Mouse (Mus musculus) lung, embryonic 14.5 days (tissue): Measurements from ENCODE around the gene Xrcc6. TPM values are rescaled to one million over a fixed set of nuclear protein-coding genes. Genes with fewer than 3 reads are reported as not detected.

Source experiments
- ATAC-seq: fragments of 200-750 bp; cut with Nextera tagmentation; 2 replicates; pipeline ENCODE4 v1.8.0; 2017; ENCODE audit warnings: mild to moderate bottlenecking, moderate TSS enrichment, moderate library complexity; ENCODE audit not compliant: insufficient read depth
- DNase-seq: peaks from one replicate; pipeline ENCODE4 v3.0.0-alpha.2; 2015
- H3K27ac ChIP-seq: fragments of 300-500 bp; sonication (generic); 2 replicates; pipeline ENCODE4 v1.5.1; 2014; ENCODE audit warnings: low read depth, mild to moderate bottlenecking, moderate library complexity
- H3K27me3 ChIP-seq: fragments of 300-500 bp; sonication (generic); 2 replicates; pipeline ENCODE4 v1.6.1; 2014; ENCODE audit warnings: low read length, control low read depth; ENCODE audit not compliant: insufficient read depth
- H3K36me3 ChIP-seq: fragments of 300-500 bp; sonication (generic); 2 replicates; pipeline ENCODE4 v1.6.1; 2014; ENCODE audit warnings: control low read depth; ENCODE audit not compliant: insufficient read depth
- H3K4me1 ChIP-seq: fragments of 300-500 bp; sonication (generic); 2 replicates; pipeline ENCODE4 v1.6.1; 2014; ENCODE audit warnings: antibody characterized with exemption, control low read depth; ENCODE audit not compliant: insufficient read depth
- H3K4me2 ChIP-seq: fragments of 300-500 bp; sonication (generic); 2 replicates; pipeline ENCODE4 v1.6.1; 2014; ENCODE audit warnings: mild to moderate bottlenecking
- H3K4me3 ChIP-seq: fragments of 300-500 bp; sonication (generic); 2 replicates; pipeline ENCODE4 v1.5.1; 2014; ENCODE audit warnings: low read depth, low read length
- H3K9ac ChIP-seq: fragments of 300-500 bp; sonication (generic); 2 replicates; pipeline ENCODE4 v1.6.1; 2014
- H3K9me3 ChIP-seq: fragments of 300-500 bp; sonication (generic); 2 replicates; pipeline ENCODE4 v1.6.1; 2016; ENCODE audit warnings: low read depth, low read length, control low read depth
- CTCF ChIP-seq: IDR thresholded peaks from 2 replicates; pipeline ENCODE4 v1.5.1; 2016; ENCODE audit warnings: antibody characterized with exemption, low read depth
- WGBS: fragments of 180-500 bp; shearing (Covaris S2); extraction: QIAGEN DNeasy Blood & Tissue Kit; methylation state at CpG from one replicate; pipeline ENCODE4 v1.1.7; 2014; 5-methylcytosine and 5-hydroxymethylcytosine counted together
- polyA plus RNA-seq: library from polyadenylated mRNA; unstranded; fragments of >200 nt; fragmentation: Nextera tagmentation; extraction: Ambion mirVana; gene quantifications from 2 replicates; pipeline ENCODE4 v1.2.1, GENCODE M21; 2014

The Xrcc6 gene
- polyA plus RNA-seq, 1 experiment from 2014 or later, result 93.1 TPM

DNA sequence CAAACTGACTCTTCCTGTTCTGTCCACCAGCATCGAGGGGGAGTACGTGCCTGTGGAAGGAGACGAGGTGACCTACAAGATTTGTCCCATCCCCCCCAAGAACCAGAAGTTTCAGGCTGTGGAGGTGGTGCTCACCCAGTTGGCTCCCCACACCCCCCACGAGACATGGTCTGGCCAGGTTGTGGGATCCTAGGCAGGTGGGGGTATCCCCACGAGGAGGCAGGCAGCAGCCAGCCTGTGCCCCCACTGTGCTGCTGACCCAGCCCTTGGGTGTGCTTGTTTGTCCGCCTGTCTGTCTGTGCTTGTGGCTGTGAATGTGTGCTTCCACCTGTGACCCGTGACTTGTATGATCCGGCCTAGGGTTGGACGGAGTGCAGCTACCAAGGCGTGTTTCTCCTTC lies 38.6 kb upstream of the Xrcc6 start:
- ATAC-seq (no peak), DNase-seq (no peak)
- H3K4me2 ChIP-seq, result no peak overlapping the region
- no peak overlapping the region for H3K27ac ChIP-seq
- H3K27me3 ChIP-seq, result no peaks in the 10 kb centered on the region
- WGBS, result 72% methylated on average over 10 of the region's 10 CpGs
- no peaks in the 10 kb centered on the region for H3K4me1 ChIP-seq
- H3K36me3 ChIP-seq, result peaks cover 14% of the 10 kb centered on the region; the same call in 1 of the 2 replicates
- no peak overlapping the region for H3K4me3 ChIP-seq
- no peak for TF ChIP-seq CTCF
- H3K9me3 ChIP-seq, result no peaks in the 10 kb centered on the region
- H3K9ac ChIP-seq, result no peak overlapping the region

DNA sequence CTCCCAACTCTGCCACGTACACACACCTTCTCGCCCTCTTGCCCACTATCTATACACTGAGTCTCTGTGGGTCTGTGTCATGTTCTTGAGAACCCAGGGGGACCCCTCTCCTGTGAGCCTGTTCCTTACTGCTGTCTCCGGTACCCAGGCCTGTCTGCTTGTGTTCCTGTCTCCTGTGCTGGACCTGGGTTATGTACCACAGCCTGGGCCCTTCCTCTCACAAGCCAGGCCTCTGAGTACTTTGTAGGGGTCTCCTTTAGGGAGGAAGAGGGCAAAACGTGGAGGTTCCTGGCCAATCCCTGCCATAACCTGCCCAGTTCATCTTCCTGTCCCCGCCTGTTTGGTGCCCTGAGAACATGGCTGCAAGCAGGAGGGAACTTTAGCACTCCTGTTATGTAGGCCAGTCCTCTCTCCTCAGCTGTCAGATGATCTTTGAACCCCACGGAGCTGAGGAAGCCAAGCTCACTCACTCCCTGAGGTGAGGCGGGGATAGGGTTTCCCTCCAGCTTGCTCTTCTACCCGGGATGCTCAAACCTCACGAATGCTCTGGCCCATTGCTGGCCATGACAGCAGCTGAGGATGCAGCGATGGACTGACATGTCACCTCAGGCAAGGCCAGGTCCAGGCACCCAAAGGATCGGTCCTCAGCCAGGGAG lies 38.0 kb upstream of the Xrcc6 start:
- WGBS, result 66% methylated on average over 11 of the region's 11 CpGs
- TF ChIP-seq CTCF, result no peak
- no peak for DNase-seq

DNA sequence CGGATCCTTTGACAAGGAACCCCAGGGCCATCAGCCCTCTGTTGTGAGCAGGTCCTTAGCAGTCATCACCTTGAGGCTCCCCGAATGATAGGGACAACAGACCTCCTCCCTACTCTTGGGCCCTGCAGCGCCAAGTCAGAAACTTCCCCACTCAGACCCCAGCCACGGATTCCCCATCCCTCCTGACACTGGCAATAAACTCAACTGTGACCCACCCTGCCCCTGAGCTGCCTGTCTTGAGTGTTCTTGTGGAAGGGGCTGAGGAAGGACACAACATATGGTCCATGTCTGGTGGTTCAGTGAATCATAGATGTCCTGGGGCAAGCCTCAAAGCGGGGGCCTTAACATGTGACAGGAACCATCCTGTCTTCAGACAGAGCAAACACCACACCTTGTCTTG lies 36.9 kb upstream of the Xrcc6 start:
- no peak for DNase-seq
- Histone ChIP-seq H3K9me3 (no peaks in the 10 kb centered on the region), H3K4me1 (no peaks in the 10 kb centered on the region), H3K9ac (no peak overlapping the region), H3K4me2 (no peak overlapping the region), H3K27me3 (no peaks in the 10 kb centered on the region), H3K4me3 (no peak overlapping the region), H3K36me3 (peaks cover 29% of the 10 kb centered on the region; the same call in 1 of the 2 replicates), H3K27ac (no peak overlapping the region)
- 75% methylated on average over 5 of the region's 5 CpGs for WGBS
- ATAC-seq, result no peak
- no peak for TF ChIP-seq CTCF

More for the DNA sequence above, 38.0 kb upstream of the Xrcc6 start:
- no peak for ATAC-seq
- Histone ChIP-seq H3K9me3 (no peaks in the 10 kb centered on the region), H3K9ac (no peak overlapping the region), H3K4me2 (no peak overlapping the region), H3K4me1 (no peaks in the 10 kb centered on the region), H3K4me3 (no peak overlapping the region), H3K27ac (no peak overlapping the region), H3K36me3 (peaks cover 19% of the 10 kb centered on the region; the same call in 1 of the 2 replicates), H3K27me3 (no peaks in the 10 kb centered on the region)

DNA sequence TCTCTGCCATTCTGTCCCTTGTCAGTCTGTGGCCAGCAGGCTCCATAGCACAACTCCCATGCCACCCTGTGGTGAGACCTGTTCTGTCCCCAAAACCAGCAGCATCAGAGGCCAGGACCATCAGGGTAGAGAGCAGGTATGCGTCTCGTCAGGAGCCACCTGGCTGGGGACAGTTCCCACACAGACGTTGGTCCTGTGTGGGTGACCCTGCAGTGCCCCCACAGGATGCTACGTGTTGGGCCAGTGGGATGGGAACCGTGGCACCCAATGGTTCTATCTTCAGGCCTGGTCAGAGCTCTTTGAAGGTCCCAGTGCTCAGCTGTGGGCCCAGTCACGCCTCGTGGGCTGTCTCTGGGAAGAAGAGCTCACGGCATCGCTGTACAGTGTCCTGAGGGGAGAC lies 36.5 kb upstream of the Xrcc6 start:
- H3K9me3 ChIP-seq, result no peaks in the 10 kb centered on the region
- H3K36me3 ChIP-seq, result peaks cover 30% of the 10 kb centered on the region; the same call in 1 of the 2 replicates
- no peaks in the 10 kb centered on the region for H3K4me1 ChIP-seq
- no peak overlapping the region for H3K4me2 ChIP-seq
- ATAC-seq (no peak), DNase-seq (no peak)
- no peak for TF ChIP-seq CTCF
- WGBS, result 78% methylated on average over 9 of the region's 9 CpGs
- no peak overlapping the region for H3K9ac ChIP-seq
- no peaks in the 10 kb centered on the region for H3K27me3 ChIP-seq
- no peak overlapping the region for H3K4me3 ChIP-seq
- no peak overlapping the region for H3K27ac ChIP-seq

DNA sequence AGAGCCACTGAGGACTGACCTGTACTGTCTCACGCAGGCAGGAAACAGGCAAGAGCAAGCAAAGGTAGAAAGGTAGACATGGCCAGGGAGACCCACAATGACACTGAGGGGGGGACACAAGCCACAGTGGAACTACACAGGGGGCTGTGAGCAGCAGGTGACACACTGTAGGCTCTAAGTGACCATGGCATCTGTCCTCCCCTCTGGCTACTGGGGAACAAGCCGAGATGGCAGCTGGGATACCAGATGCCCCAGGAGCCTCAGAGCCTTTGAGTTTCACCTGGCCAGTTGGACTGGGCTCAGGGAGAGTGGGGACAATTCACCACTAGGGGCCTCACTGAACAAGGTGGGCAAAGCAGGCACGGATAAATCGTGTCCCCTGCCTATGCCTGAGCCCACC lies 35.3 kb upstream of the Xrcc6 start:
- no peak overlapping the region for H3K4me3 ChIP-seq
- H3K27ac ChIP-seq, result no peak overlapping the region
- H3K27me3 ChIP-seq, result no peaks in the 10 kb centered on the region
- H3K9me3 ChIP-seq, result no peaks in the 10 kb centered on the region
- no peak for ATAC-seq
- TF ChIP-seq CTCF, result no peak
- 68% methylated on average over 4 of the region's 4 CpGs for WGBS
- no peak overlapping the region for H3K4me2 ChIP-seq
- no peak for DNase-seq
- H3K36me3 ChIP-seq, result peaks cover 30% of the 10 kb centered on the region; the same call in 1 of the 2 replicates
- no peak overlapping the region for H3K9ac ChIP-seq
- H3K4me1 ChIP-seq, result no peaks in the 10 kb centered on the region

DNA sequence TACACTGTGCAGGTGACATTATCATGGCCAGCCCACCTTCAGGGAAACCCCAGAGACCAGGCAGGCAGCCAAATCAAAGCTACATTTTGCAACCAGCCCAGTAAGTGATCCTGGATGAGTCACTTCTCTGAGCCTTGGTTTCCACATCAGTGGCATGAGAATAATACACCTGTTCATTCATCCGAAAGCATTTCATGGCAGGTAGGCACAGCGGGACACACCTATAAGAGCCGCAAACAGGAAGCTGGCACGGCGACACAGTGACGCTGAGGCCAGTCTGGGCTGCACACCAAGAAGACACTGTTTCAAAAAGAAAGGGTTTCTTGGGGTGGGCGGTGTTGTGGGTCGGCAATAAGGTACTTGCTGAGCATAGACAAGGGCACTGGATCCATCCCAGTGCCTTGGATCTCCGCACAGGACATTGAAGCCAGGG lies 33.5 kb upstream of the Xrcc6 start:
- ATAC-seq (no peak), DNase-seq (no peak)
- Histone ChIP-seq H3K36me3 (peaks cover 30% of the 10 kb centered on the region; the same call in 1 of the 2 replicates), H3K27ac (no peak overlapping the region), H3K4me2 (no peak overlapping the region), H3K9me3 (no peaks in the 10 kb centered on the region), H3K27me3 (no peaks in the 10 kb centered on the region), H3K4me3 (no peak overlapping the region), H3K9ac (no peak overlapping the region), H3K4me1 (no peaks in the 10 kb centered on the region)
- 93% methylated on average over 9 of the region's 9 CpGs for WGBS
- no peak for TF ChIP-seq CTCF

DNA sequence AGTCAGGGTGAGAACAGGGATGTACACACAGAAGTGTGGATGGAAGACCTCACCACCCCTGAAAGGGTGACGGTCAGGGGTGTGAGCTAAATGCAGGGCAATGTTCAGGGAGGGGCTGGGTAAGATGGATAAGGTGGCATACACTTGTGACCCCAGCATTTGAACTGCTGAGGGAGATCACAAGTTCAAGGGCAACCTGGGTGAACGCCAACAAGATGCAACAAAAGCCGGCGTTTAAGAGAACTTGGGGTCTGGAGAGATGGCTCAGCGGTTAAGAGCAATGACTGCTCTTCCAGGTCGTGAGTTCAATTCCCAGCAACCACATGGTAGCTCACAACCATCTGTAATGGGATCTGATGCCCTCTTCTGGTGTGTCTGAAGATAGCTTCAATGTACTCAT lies 32.9 kb upstream of the Xrcc6 start:
- no peak overlapping the region for H3K4me3 ChIP-seq
- no peak overlapping the region for H3K9ac ChIP-seq
- DNase-seq (no peak), ATAC-seq (no peak)
- 88% methylated on average over 6 of the region's 6 CpGs for WGBS
- no peaks in the 10 kb centered on the region for H3K27me3 ChIP-seq
- TF ChIP-seq CTCF, result no peak
- peaks cover 30% of the 10 kb centered on the region; the same call in 1 of the 2 replicates for H3K36me3 ChIP-seq
- no peak overlapping the region for H3K4me2 ChIP-seq
- no peak overlapping the region for H3K27ac ChIP-seq
- no peaks in the 10 kb centered on the region for H3K4me1 ChIP-seq
- H3K9me3 ChIP-seq, result no peaks in the 10 kb centered on the region
